Mouse (Mus musculus) liver, adult 2 months (tissue): ENCODE data around the gene Acads.

Source experiments
- CTCF ChIP-seq: fragments of 200-500 bp; IDR thresholded peaks from 2 replicates; pipeline ENCODE4 v1.5.1; 2011; ENCODE audit warnings: low read depth, low read length, control low read depth
- POLR2A ChIP-seq: fragments of 200-500 bp; IDR thresholded peaks from 2 replicates; pipeline ENCODE4 v1.6.1; 2011; ENCODE audit warnings: low read length, control low read depth; ENCODE audit not compliant: insufficient read depth; ENCODE audit errors: extremely low read depth

DNA sequence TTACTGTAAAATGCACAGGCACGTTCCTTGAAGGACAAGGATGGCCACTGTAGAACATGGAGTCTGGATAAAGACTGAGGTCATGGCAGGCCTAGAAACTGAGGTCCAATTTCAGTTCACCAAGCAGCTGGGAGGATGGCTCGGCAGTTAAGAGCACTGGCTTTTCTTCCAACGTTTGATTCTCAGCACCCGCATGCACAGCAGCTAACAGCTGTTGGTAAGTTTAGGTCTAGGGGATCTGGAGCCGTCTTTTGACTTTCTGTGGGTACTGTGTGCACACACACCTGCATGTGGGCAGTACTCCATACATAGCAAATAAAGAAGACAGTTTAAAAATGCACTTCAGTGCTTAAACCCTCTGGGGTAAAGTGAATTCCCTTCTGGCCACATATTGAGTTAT is 37.5 kb downstream of the Acads start:
- TF ChIP-seq CTCF (no peak), POLR2A (no peak)
